Mouse (Mus musculus) telencephalon, adult 2 months (tissue): Measurements from ENCODE around the gene Gadd45gip1.
A peak's percentile ranks its signal among the peaks of the same experiment; 100 is the strongest.

Source experiments
- DNase-seq: peaks from one replicate; pipeline ENCODE4 v3.0.0-alpha.2; 2011; ENCODE audit warnings: low read depth, low spot score

Gadd45gip1 gene

GRCm38 (mm10) chr8:84847684-84848435 lies 16.5 kb downstream of the Gadd45gip1 start:
- no peak for DNase-seq

- no peak for DNase-seq
Measured at GRCm38 (mm10) chr8:84856434-84856833, 25.1 kb downstream of the Gadd45gip1 start.

- peak; percentile 96 for DNase-seq
Measured at GRCm38 (mm10) chr8:84856864-84857441, 25.6 kb downstream of the Gadd45gip1 start, which contains the start of gene Farsa. Gene Farsa, plus strand, starts transcription at chr8:84856989.

- no peak for DNase-seq
Measured at GRCm38 (mm10) chr8:84871376-84872308, 40.3 kb downstream of the Gadd45gip1 start, which contains the start of gene Syce2. Gene Syce2, plus strand, starts transcription at chr8:84872111.

GRCm38 (mm10) chr8:84872309-84872965 lies 41.1 kb downstream of the Gadd45gip1 start:
- no peak for DNase-seq

GRCm38 (mm10) chr8:84873016-84873415 lies 41.7 kb downstream of the Gadd45gip1 start:
- DNase-seq: no peak

- DNase-seq: no peak
Measured at GRCm38 (mm10) chr8:84874339-84874738, 43.0 kb downstream of the Gadd45gip1 start.

GRCm38 (mm10) chr8:84877297-84878035 lies 46.1 kb downstream of the Gadd45gip1 start:
- no peak for DNase-seq

GRCm38 (mm10) chr8:84878915-84879314 lies 47.6 kb downstream of the Gadd45gip1 start:
- no peak for DNase-seq

GRCm38 (mm10) chr8:84884728-84885127 lies 53.4 kb downstream of the Gadd45gip1 start:
- DNase-seq: no peak
